Mouse (Mus musculus) CD8-positive naive resting alpha-beta T cell, adult 2 months (primary cell): ENCODE results near the gene Rab4a.

Experiments used
- DNase-seq, 2 experiments: peaks; one replicate each; pipeline ENCODE4 v3.0.0; 2022; ENCODE audit warnings: low read depth in 2 of 2, low spot score in 2 of 2

Gene Rab4a

GRCm38 (mm10) chr8:123846509-123846908 lies 40.7 kb downstream of the Rab4a start:
- DNase-seq: no peak

GRCm38 (mm10) chr8:123847546-123847945 lies 41.8 kb downstream of the Rab4a start:
- no peak for DNase-seq

GRCm38 (mm10) chr8:123849352-123849751 lies 43.6 kb downstream of the Rab4a start:
- no peak for DNase-seq

GRCm38 (mm10) chr8:123851590-123851989 lies 45.8 kb downstream of the Rab4a start:
- DNase-seq: no peak

- DNase-seq: no peak
Observed at GRCm38 (mm10) chr8:123854252-123854651, 48.5 kb downstream of the Rab4a start.

GRCm38 (mm10) chr8:123854733-123855475 lies 49.1 kb downstream of the Rab4a start:
- DNase-seq: no peak

GRCm38 (mm10) chr8:123857361-123857760 lies 51.6 kb downstream of the Rab4a start:
- no peak for DNase-seq

- DNase-seq: no peak
Observed at GRCm38 (mm10) chr8:123858574-123858940, 52.8 kb downstream of the Rab4a start.

- DNase-seq: peak; percentile 87 to 88
Observed at GRCm38 (mm10) chr8:123858941-123859647, 53.3 kb downstream of the Rab4a start.

- DNase-seq: peak; percentile 53 to 54
Observed at GRCm38 (mm10) chr8:123859648-123860259, 54.0 kb downstream of the Rab4a start, which contains the start of gene Ccsap. TSS of gene Ccsap (minus strand) at chr8:123860209.

GRCm38 (mm10) chr8:123860386-123860785 lies 54.6 kb downstream of the Rab4a start:
- no peak for DNase-seq

- no peak for DNase-seq
Observed at GRCm38 (mm10) chr8:123865786-123866185, 60.0 kb downstream of the Rab4a start.

- DNase-seq: no peak
Observed at GRCm38 (mm10) chr8:123866971-123867370, 61.2 kb downstream of the Rab4a start.

- DNase-seq: no peak
Observed at GRCm38 (mm10) chr8:123872048-123872447, 66.3 kb downstream of the Rab4a start.

- no peak for DNase-seq
Observed at GRCm38 (mm10) chr8:123873364-123873763, 67.6 kb downstream of the Rab4a start.

- DNase-seq: no peak
Observed at GRCm38 (mm10) chr8:123874324-123874723, 68.5 kb downstream of the Rab4a start.

- DNase-seq: no peak
Observed at GRCm38 (mm10) chr8:123877865-123878264, 72.1 kb downstream of the Rab4a start.

- no peak for DNase-seq
Observed at GRCm38 (mm10) chr8:123880271-123880670, 74.5 kb downstream of the Rab4a start.

GRCm38 (mm10) chr8:123880821-123881350 lies 75.1 kb downstream of the Rab4a start:
- DNase-seq: no peak

- DNase-seq: no peak
Observed at GRCm38 (mm10) chr8:123882412-123882811, 76.6 kb downstream of the Rab4a start.

- DNase-seq: no peak
Observed at GRCm38 (mm10) chr8:123883094-123883493, 77.3 kb downstream of the Rab4a start.
